Mouse (Mus musculus) E14TG2a.4 (cell line): Measurements from ENCODE around the gene Itk.

ENCODE experiments used
- CTCF ChIP-seq: conservative IDR thresholded peaks from 2 replicates; pipeline ENCODE4 v1.5.1; 2014; ENCODE audit warnings: low read length
- NANOG ChIP-seq: IDR thresholded peaks from 2 replicates; pipeline ENCODE4 v1.6.1; 2014; ENCODE audit warnings: borderline replicate concordance, low read length, mixed read lengths
- POU5F1 ChIP-seq: IDR thresholded peaks from 2 replicates; pipeline ENCODE4 v1.6.1; 2014; ENCODE audit warnings: low read length, borderline replicate concordance

DNA sequence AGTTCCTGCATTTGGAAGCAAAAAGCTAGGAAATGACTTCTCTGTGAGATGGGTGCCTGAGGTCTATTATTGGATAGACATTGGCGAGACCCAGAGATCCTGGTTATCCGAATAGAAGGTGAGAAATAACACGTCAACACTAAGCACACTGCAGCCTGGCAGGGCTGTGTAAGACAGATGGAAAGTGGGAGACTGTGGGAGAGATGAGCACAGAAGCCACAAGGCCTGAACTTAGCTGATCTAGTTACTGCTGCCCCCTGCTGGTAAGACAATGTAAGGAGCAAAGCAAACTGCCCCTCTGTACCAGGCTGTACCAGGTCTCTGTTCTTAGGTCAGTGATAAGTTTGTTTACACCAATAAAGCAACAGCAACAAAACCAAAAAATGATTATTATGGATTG, 41.8 kb upstream of the Itk start:
- TF ChIP-seq CTCF: peak; percentile 71
- no peak for TF ChIP-seq POU5F1
- TF ChIP-seq NANOG: no peak
